Mouse (Mus musculus) stomach, postnatal 0 days (tissue): ENCODE measurements around the gene Gabra5. TPM values are rescaled to one million over a fixed set of nuclear protein-coding genes. Genes with fewer than 3 reads are reported as not detected.

Source experiments
- ATAC-seq: fragments of 200-750 bp; cut with Nextera tagmentation; 2 replicates; pipeline ENCODE4 v1.8.0; 2017; ENCODE audit not compliant: low FRiP score, low TSS enrichment
- DNase-seq: peaks from one replicate; pipeline ENCODE4 v3.0.0-alpha.2; 2016; ENCODE audit warnings: low spot score
- H3K27ac ChIP-seq: fragments of 300-500 bp; sonication (generic); replicated peaks from 2 replicates; pipeline ENCODE4 v1.5.1; 2014; ENCODE audit warnings: mild to moderate bottlenecking, control low read depth
- H3K27me3 ChIP-seq: fragments of 300-500 bp; sonication (generic); 2 replicates; pipeline ENCODE4 v1.6.1; 2014; ENCODE audit warnings: low read length; ENCODE audit not compliant: control insufficient read depth, insufficient read depth
- H3K36me3 ChIP-seq: fragments of 300-500 bp; sonication (generic); 2 replicates; pipeline ENCODE4 v1.6.1; 2014; ENCODE audit warnings: low read length, mixed read lengths; ENCODE audit not compliant: control insufficient read depth, insufficient read depth
- H3K4me1 ChIP-seq: fragments of 300-500 bp; sonication (generic); replicated peaks from 2 replicates; pipeline ENCODE4 v1.6.1; 2014; ENCODE audit warnings: antibody characterized with exemption; ENCODE audit not compliant: control insufficient read depth, insufficient read depth
- H3K4me2 ChIP-seq: fragments of 300-500 bp; sonication (generic); replicated peaks from 2 replicates; pipeline ENCODE4 v1.6.1; 2014; ENCODE audit warnings: low read depth, mild to moderate bottlenecking, control low read depth, moderate library complexity
- H3K4me3 ChIP-seq: fragments of 300-500 bp; sonication (generic); 2 replicates; pipeline ENCODE4 v1.5.1; 2014; ENCODE audit warnings: low read depth, low read length, control low read depth
- H3K9ac ChIP-seq: fragments of 300-500 bp; sonication (generic); 2 replicates; pipeline ENCODE4 v1.6.1; 2014; ENCODE audit warnings: mild to moderate bottlenecking, low read length, control low read depth, mixed read lengths
- H3K9me3 ChIP-seq: fragments of 300-500 bp; sonication (generic); 2 replicates; pipeline ENCODE4 v1.6.1; 2016; ENCODE audit warnings: low read length; ENCODE audit not compliant: control insufficient read depth
- CTCF ChIP-seq: IDR thresholded peaks from 2 replicates; pipeline ENCODE4 v1.5.1; 2016; ENCODE audit warnings: antibody characterized with exemption, low read depth, mild to moderate bottlenecking, moderate library complexity
- EP300 ChIP-seq: optimal IDR thresholded peaks from 2 replicates; pipeline ENCODE3; 2016; ENCODE audit warnings: antibody characterized with exemption
- WGBS: fragments of 180-500 bp; shearing (Covaris S2); extraction: QIAGEN DNeasy Blood & Tissue Kit; methylation state at CpG from one replicate; pipeline ENCODE4 v1.1.7; 2014; 5-methylcytosine and 5-hydroxymethylcytosine counted together
- polyA plus RNA-seq: library from polyadenylated mRNA; unstranded; fragments of >200 nt; fragmentation: Nextera tagmentation; extraction: Ambion mirVana; gene quantifications from 2 replicates; pipeline ENCODE4 v1.2.1, GENCODE M21; 2015

Gene Gabra5
- polyA plus RNA-seq, 1 experiment from 2014 or later: 0.06 TPM

DNA sequence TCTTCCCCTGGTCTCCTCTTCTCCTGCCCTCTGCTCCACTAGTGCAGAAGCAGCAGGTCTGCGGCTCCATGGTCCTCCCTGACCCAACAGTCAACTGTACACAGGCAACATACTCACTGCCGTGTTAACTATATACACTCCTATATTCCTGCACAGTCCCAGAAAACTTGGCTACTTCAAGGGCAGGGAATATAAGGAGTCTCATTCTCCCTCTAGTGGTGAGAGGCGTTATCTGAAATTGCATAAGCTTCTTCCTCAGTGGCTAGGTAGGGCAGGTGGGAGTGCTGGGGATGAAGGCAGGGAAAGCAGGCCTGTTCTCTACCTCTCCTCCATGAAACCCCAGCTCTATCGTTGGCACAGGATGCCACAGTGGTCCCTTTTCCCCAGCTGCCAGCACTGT is 125.7 kb downstream of the Gabra5 start:
- H3K4me3 ChIP-seq: no peak overlapping the region
- no peaks in the 10 kb centered on the region for H3K36me3 ChIP-seq
- no peak overlapping the region for H3K9ac ChIP-seq
- H3K4me2 ChIP-seq: no peak overlapping the region
- ATAC-seq: no peak; the same call in 1 of the 2 replicates
- no peak for DNase-seq
- H3K9me3 ChIP-seq: no peaks in the 10 kb centered on the region
- H3K27me3 ChIP-seq: peaks cover 7% of the 10 kb centered on the region
- no peak overlapping the region for H3K27ac ChIP-seq
- WGBS: 20% methylated on average over 4 of the region's 4 CpGs
- H3K4me1 ChIP-seq: no peaks in the 10 kb centered on the region
- TF ChIP-seq EP300 (no peak), CTCF (peak; percentile 79)

DNA sequence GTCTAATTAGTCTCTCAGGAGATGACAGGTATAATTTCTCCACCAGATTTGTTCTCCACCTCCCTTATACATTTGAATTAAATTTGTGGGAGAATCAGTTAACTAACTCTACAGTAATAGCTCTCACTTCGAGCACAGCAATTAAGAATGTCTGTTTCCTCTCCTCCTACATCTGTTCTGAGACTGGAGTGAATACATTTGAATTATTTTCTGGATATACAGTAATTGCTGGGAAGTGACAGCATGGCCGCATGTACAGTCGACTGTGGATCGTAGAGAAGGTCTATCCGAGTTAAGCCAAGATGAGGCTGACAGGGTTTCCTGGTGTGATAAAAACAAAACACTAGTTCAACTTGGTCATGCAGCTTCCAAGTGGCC is 143.9 kb downstream of the Gabra5 start:
- 75% methylated on average over 5 of the region's 5 CpGs for WGBS
- Histone ChIP-seq H3K4me2 (no peak overlapping the region), H3K36me3 (no peaks in the 10 kb centered on the region), H3K9me3 (no peaks in the 10 kb centered on the region), H3K27ac (no peak overlapping the region), H3K4me3 (no peak overlapping the region), H3K27me3 (no peaks in the 10 kb centered on the region), H3K4me1 (no peaks in the 10 kb centered on the region), H3K9ac (no peak overlapping the region)
- DNase-seq: no peak
- TF ChIP-seq CTCF (no peak), EP300 (no peak)
- no peak for ATAC-seq

DNA sequence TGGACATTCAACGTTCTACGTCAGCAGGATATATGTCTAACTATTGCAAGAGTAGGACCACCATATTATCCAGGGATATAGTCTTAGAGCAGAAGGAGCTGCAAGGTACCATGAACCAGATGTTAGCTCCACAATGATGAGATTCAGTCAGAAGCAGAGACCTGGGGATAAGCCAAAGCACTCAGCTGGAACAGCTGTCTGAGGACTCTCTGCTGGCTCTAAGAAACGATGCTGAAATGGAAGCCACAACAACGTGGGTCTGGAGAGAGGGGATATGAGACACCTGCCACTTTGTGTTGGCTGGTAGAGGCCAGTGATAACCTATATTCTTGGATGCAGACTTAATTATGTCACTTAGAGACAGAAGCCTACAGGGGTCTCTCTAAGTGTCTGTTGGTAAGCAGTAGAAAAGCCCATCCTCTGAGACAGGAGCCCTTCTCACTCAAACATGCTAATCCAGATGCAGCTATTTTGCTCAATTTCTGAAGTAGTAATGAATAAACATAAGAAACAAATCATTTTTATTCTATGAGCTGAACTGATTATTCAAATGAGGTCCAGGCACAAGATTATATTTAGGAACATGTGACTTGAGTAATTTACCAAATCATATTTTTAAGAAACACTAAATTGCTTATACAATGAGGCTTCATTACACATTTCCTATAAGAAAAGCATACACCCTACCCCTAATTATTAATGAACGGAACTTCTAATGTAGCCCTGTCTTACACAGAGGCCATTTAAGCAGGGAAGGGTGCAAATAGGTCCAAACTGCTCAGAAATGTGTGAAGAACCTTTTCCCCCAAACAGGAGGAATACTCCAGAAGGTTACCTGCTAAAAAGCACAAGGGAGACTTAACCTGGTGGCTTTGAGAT is 144.5 kb downstream of the Gabra5 start:
- TF ChIP-seq EP300 (no peak), CTCF (no peak)
- Histone ChIP-seq H3K4me3 (no peak overlapping the region), H3K27me3 (no peaks in the 10 kb centered on the region), H3K4me2 (no peak overlapping the region), H3K27ac (no peak overlapping the region), H3K9me3 (no peaks in the 10 kb centered on the region), H3K4me1 (no peaks in the 10 kb centered on the region), H3K36me3 (no peaks in the 10 kb centered on the region), H3K9ac (no peak overlapping the region)
- 75% methylated on average over 5 of the region's 5 CpGs for WGBS
- no peak for ATAC-seq
- no peak for DNase-seq

DNA sequence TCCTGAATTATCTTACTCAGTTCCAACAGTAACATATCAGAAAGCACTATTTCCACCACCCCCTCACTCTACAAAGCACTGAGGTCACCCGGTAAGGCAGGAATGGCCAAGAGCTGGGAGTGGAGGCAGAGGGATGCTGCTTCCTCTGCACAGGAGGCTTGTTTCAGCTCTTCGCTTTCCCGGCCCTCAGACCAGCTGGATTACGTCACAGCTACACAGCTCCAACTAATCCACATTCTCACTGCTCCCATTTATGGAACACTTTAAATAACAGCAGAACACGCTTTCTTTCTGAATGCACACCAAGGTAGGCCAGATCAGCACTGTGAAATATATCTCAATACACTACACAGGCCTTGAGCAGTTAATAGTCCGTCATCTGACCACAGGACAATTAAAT is 146.0 kb downstream of the Gabra5 start:
- 43% methylated on average over 6 of the region's 6 CpGs for WGBS
- Histone ChIP-seq H3K36me3 (no peaks in the 10 kb centered on the region), H3K4me1 (no peaks in the 10 kb centered on the region), H3K4me2 (no peak overlapping the region), H3K27me3 (no peaks in the 10 kb centered on the region), H3K27ac (no peak overlapping the region), H3K9me3 (no peaks in the 10 kb centered on the region), H3K9ac (no peak overlapping the region), H3K4me3 (no peak overlapping the region)
- no peak for ATAC-seq
- TF ChIP-seq CTCF (no peak), EP300 (no peak)
- DNase-seq: no peak

DNA sequence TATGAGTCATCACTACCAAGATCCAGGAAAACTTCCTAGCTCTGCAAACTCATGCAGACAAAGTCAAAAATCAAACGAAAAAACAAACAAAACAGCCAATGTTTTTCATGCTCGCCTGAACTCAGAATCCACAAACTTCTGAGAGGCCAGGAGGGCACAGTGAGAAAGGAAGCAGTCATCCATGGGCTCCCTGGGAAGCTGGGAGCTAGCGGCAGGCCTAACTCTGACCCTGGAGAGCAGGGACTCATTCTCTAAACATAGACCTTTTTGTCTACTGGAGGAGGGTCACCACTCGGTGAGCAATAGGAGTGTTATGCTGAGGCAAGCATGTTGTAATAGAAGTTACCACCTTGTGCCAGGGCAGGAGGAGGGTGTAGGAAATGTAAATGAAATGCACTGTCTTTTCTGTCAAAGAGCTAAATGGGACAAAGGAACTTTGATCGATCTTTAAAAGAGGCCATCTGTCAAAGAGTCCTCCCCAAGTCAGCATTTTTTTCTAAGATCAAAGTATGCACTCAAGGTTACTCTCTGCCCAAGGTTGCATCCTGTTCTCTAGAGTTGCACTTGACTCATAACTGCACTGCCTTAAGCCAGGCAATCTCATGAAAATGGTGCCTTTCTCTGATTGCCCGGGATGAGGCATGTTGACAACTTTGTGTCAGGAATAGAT is 151.9 kb downstream of the Gabra5 start:
- TF ChIP-seq CTCF: no peak
- no peak for TF ChIP-seq EP300
- 50% methylated on average over 6 of the region's 6 CpGs for WGBS
- Histone ChIP-seq H3K4me1 (no peaks in the 10 kb centered on the region), H3K27me3 (no peaks in the 10 kb centered on the region), H3K9me3 (no peaks in the 10 kb centered on the region), H3K4me3 (no peak overlapping the region), H3K4me2 (no peak overlapping the region), H3K36me3 (no peaks in the 10 kb centered on the region), H3K27ac (no peak overlapping the region), H3K9ac (no peak overlapping the region)
- no peak for ATAC-seq
- no peak for DNase-seq

Other genes starting within 250 kb of the Gabra5 start
- gene Gabrg3, start 122.9 kb downstream of the Gabra5 start, polyA plus RNA-seq: 0.56 and 0.79 TPM in 2 replicates
- 0.80 and 1.0 TPM in 2 replicates for gene Gabrb3, start 90.4 kb downstream of the Gabra5 start, polyA plus RNA-seq